7 mouse cellular contexts compared by ENCODE assay signal in the genomic region with DNA sequence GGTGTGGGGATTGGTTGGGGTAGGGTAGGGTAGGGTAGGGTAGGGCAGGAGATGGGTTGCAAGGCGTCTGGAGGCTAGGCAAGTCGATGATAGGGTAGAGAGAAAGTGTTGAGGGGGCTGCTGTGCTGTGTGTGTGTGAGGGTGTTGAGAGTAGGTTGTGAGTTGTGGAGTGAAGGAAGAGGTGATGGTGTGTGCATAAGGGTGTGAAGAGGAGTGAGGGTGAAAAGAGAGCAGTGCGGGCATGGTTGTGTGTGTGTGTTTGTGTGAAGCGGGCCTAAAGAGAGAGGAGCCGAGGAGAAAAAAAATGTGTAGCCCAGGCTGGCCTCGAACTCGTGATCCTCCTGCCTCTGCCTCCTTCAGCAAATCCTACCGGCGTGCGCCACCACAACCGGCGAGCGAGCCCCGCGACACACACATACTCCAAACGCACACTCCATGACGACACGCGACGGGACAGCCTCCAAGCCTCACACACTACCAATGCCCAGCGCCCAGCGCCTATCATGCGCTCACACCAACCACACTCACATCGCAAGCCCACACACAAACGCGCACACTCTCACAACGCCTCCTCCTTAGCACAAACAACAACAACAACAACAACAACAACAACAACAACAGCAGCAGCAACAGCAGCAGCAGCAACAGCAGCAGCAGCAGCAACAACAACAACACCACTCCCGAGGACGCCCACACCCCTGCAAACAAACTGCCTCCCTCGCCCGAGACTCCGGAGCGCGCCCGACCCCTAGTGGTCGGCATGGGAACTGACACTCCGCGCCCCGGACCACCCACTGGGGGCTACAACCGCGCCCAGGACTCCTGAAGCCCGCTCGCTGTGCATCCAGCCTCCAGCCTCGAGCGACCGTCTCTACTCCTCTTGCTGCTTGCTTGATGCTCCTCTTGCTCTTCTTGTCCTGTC. TPM values are rescaled to one million over a fixed set of nuclear protein-coding genes. Genes with fewer than 3 reads are reported as not detected.
A peak's percentile ranks its signal among the peaks of the same experiment; 100 is the strongest.
DNase-seq lines count a peak whose midpoint lies in the region; ATAC-seq lines count a peak whose summit lies in the region.

No protein-coding gene starts in this region.

- H3K9me3 ChIP-seq in intestine, embryonic 15.5 days, result no peaks in the 10 kb centered on the region
- no peaks in the 10 kb centered on the region for H3K9me3 ChIP-seq in midbrain, embryonic 11.5 days (ENCODE audit: control insufficient read depth, low read length)

- H3K27me3 ChIP-seq in intestine, embryonic 15.5 days (replicated peaks), result no peaks in the 10 kb centered on the region
- no peaks in the 10 kb centered on the region for H3K27me3 ChIP-seq in midbrain, embryonic 11.5 days (ENCODE audit: control insufficient read depth, insufficient read depth, low read length)

- no peaks in the 10 kb centered on the region for H3K36me3 ChIP-seq in intestine, embryonic 15.5 days
- H3K36me3 ChIP-seq in midbrain, embryonic 11.5 days (ENCODE audit: control insufficient read depth, insufficient read depth, low read length), result no peaks in the 10 kb centered on the region

- peak overlapping the region; percentile 75 for H3K4me2 ChIP-seq in intestine, embryonic 15.5 days (replicated peaks)
- H3K4me2 ChIP-seq in midbrain, embryonic 11.5 days, result peak overlapping the region; percentile 71

- 2% methylated on average over 46 of the region's 46 CpGs for WGBS in intestine, embryonic 15.5 days
- WGBS in midbrain, embryonic 11.5 days, result 3% methylated on average over 46 of the region's 46 CpGs

- ATAC-seq in intestine, embryonic 15.5 days, result peak; percentile 96
- ATAC-seq in midbrain, embryonic 11.5 days (ENCODE audit: low FRiP score), result peak; percentile 98

- H3K9ac ChIP-seq in intestine, embryonic 15.5 days, result peak overlapping the region; percentile 62
- H3K9ac ChIP-seq in midbrain, embryonic 11.5 days (ENCODE audit: low read length), result peak overlapping the region; percentile 63

- intact Hi-C loops in gastrocnemius, postnatal 36 days (cut with DNase I), result no loop called here
- intact Hi-C loops in left cerebral cortex, postnatal 36 days (cut with DNase I), result no loop called here

- DNase-seq in adrenal gland, adult 2 months, result peak; percentile 97
- DNase-seq in embryo, embryonic 11.5 days (ENCODE audit: low read depth, low spot score), result peak; percentile 100
- DNase-seq in gastrocnemius, postnatal 36 days, result peak; percentile 91 to 96
- peak; percentile 100 for DNase-seq in left cerebral cortex, postnatal 36 days (ENCODE audit: low spot score in 2 of 2)
- DNase-seq in midbrain, embryonic 11.5 days (ENCODE audit: low spot score, missing footprints), result peak; percentile 99
- peak; percentile 93 for DNase-seq in skeletal muscle tissue, adult 2 months (ENCODE audit: low read depth, low spot score)

- H3K4me3 ChIP-seq in intestine, embryonic 15.5 days (replicated peaks), result peak overlapping the region; percentile 56
- H3K4me3 ChIP-seq in midbrain, embryonic 11.5 days (ENCODE audit: low read depth, low read length), result peak overlapping the region; percentile 58

- H3K27ac ChIP-seq in intestine, embryonic 15.5 days, result peak overlapping the region; percentile 42; the same call in 1 of the 2 replicates
- H3K27ac ChIP-seq in midbrain, embryonic 11.5 days (ENCODE audit: low read depth, low read length), result 0 out of 2 replicates have a peak overlapping the region, but pooled peaks have one; percentile 25

- H3K4me1 ChIP-seq in intestine, embryonic 15.5 days (replicated peaks), result 0 out of 2 replicates have a peak, but pooled peaks cover 2% of the 10 kb centered on the region
- no peaks in the 10 kb centered on the region for H3K4me1 ChIP-seq in midbrain, embryonic 11.5 days (ENCODE audit: control insufficient read depth, insufficient read depth, low read length)

RNA-seq across cellular contexts. Expression of a gene that starts 55.6 kb away (rescaled TPM):
- 10 to 100 TPM; 11.4 to 18.3 TPM for total RNA-seq in adrenal gland, adult 2 months (2021)
- polyA plus RNA-seq in adrenal gland, adult 2 months (2012; rRNA removed), result 0.95 and 1.6 TPM in 2 replicates
- 1 to 10 TPM; 6.7 to 8.2 TPM for total RNA-seq in gastrocnemius, postnatal 36 days (2021)
- polyA plus RNA-seq in intestine, embryonic 15.5 days (2015; fragmentation: Nextera tagmentation; extraction: Ambion mirVana), result 66.6 and 77.2 TPM in 2 replicates
- 10 to 100 TPM; 12.8 to 13.7 TPM for total RNA-seq in left cerebral cortex, postnatal 36 days (2021)
- polyA plus RNA-seq in midbrain, embryonic 11.5 days (2014; fragmentation: Nextera tagmentation; extraction: Ambion mirVana), result 192 and 200 TPM in 2 replicates

Comparison
In these comparisons a context has a peak if more than half of its experiments do, and no peak if none do; other contexts are left out.
1. Peak in every context shown above with its lines: DNase-seq, ATAC-seq, H3K4me3 ChIP-seq and H3K27ac ChIP-seq.